Comparison of ENCODE assay signal across 17 mouse cellular contexts in the genomic region with DNA sequence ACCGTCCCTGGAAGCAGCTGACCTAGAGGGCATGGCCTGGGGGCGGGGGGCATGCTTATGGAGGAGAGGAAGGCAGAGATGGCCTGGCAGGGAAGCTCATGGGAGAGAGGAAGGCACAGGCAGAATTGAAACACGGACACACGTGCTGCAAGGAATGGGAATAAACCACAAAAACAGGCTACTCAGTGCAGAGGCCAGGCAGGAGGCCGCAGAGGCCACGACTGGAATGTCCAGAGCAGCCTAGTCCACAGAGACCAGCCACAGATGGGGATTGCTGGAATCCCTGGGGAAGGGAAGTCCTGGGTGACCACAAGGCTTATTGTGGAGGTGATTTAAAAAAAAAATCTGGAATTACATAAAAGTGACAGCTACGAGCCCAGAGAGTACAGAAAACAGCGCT. TPM values are rescaled to one million over a fixed set of nuclear protein-coding genes. Genes with fewer than 3 reads are reported as not detected.
DNase-seq lines count a peak whose midpoint lies in the region; ATAC-seq and TF ChIP-seq lines count a peak whose summit lies in the region.
"Had no signal": no experiment of that assay in that cellular context is flagged by ENCODE, and none has a peak within 500 bp of the region (broad histone marks: within the 10 kb centered on the region; RNA-seq: fewer than 3 reads in every experiment).

No protein-coding gene starts in this region.

- 85% methylated on average over 8 of the region's 8 CpGs for WGBS in neural tube, embryonic 15.5 days

- H3K27ac ChIP-seq in gastrocnemius, adult 2 months, result peak overlapping the region; percentile 38
- H3K27ac ChIP-seq in neural tube, embryonic 15.5 days (replicated peaks), result no peak overlapping the region
- H3K27ac ChIP-seq: embryonic facial prominence, embryonic 10.5 days; forebrain, embryonic 13.5 days; heart, embryonic 15.5 days; neural tube, embryonic 12.5 days had no signal

- intact Hi-C loops in gastrocnemius, adult 2 months (cut with DNase I), result no loop called here

- peak; percentile 44 for DNase-seq in gastrocnemius, adult 2 months
- DNase-seq in gastrocnemius, postnatal 4 days (ENCODE audit: low spot score in 2 of 2), result no peak
- DNase-seq in kidney, adult 8-10 months, result peak; percentile 27 to 34
- no peak for DNase-seq in kidney, postnatal 4 days
- DNase-seq in neural tube, embryonic 10.5 days (ENCODE audit: extremely low spot score, low spot score), result no peak
- DNase-seq in urinary bladder, postnatal 36 days (ENCODE audit: low spot score in 2 of 2), result no peak
- no peak for DNase-seq in urinary bladder, postnatal 10 days (ENCODE audit: low spot score)
- DNase-seq: cerebellum, adult 8-10 months; gastrocnemius, postnatal 14 days; liver, postnatal 0 days; lung, postnatal 10 days; thymus, postnatal 25 days had no signal

- H3K4me1 ChIP-seq in neural tube, embryonic 15.5 days, result peaks cover 59% of the 10 kb centered on the region

- H3K9me3 ChIP-seq in neural tube, embryonic 15.5 days (replicated peaks), result no peaks in the 10 kb centered on the region
- H3K9me3 ChIP-seq: embryonic facial prominence, embryonic 10.5 days; forebrain, embryonic 13.5 days; heart, embryonic 15.5 days; neural tube, embryonic 12.5 days had no signal

- TF ChIP-seq CTCF in gastrocnemius, adult 2 months (IDR thresholded peaks at IDR 0.05), result no peak

- H3K4me3 ChIP-seq in gastrocnemius, adult 2 months, result no peak overlapping the region
- H3K4me3 ChIP-seq in neural tube, embryonic 15.5 days (replicated peaks), result no peak overlapping the region

- H3K4me2 ChIP-seq in neural tube, embryonic 15.5 days, result peak overlapping the region; percentile 72

- no peak overlapping the region; the same call in 1 of the 2 replicates for H3K9ac ChIP-seq in neural tube, embryonic 15.5 days (replicated peaks)
- H3K9ac ChIP-seq: forebrain, embryonic 13.5 days; heart, embryonic 15.5 days; liver, postnatal 0 days had no signal

- no peaks in the 10 kb centered on the region for H3K27me3 ChIP-seq in neural tube, embryonic 15.5 days (replicated peaks)

- ATAC-seq in neural tube, embryonic 15.5 days (ENCODE audit: low FRiP score), result no peak
- ATAC-seq: forebrain, embryonic 13.5 days; liver, postnatal 0 days had no signal

- H3K36me3 ChIP-seq in neural tube, embryonic 15.5 days, result no peaks in the 10 kb centered on the region
- H3K36me3 ChIP-seq: embryonic facial prominence, embryonic 10.5 days; heart, embryonic 15.5 days; neural tube, embryonic 12.5 days had no signal

RNA-seq across cellular contexts. Expression of gene Aatk, which starts 2.1 kb away (rescaled TPM):
- total RNA-seq in gastrocnemius, adult 2 months (2021), result 1 to 10 TPM; 2.8 to 2.9 TPM
- total RNA-seq in gastrocnemius, postnatal 4 days (2021), result 10 to 100 TPM; 25.9 to 29.2 TPM
- polyA plus RNA-seq in neural tube, embryonic 15.5 days (2015; fragmentation: Nextera tagmentation; extraction: Ambion mirVana), result 38.2 and 46.2 TPM in 2 replicates

RNA-seq across cellular contexts. Expression of gene Cep131, which starts 37.6 kb away (rescaled TPM):
- total RNA-seq in gastrocnemius, adult 2 months (2021), result 1 to 10 TPM; 5.3 to 9.5 TPM
- 10 to 100 TPM; 22.5 to 24.4 TPM for total RNA-seq in gastrocnemius, postnatal 4 days (2021)
- 26.0 and 27.2 TPM in 2 replicates for polyA plus RNA-seq in neural tube, embryonic 15.5 days (2015; fragmentation: Nextera tagmentation; extraction: Ambion mirVana)

RNA-seq across cellular contexts. Expression of gene Tepsin, which starts 49.5 kb away (rescaled TPM):
- 1 to 10 TPM; 4.5 to 5.5 TPM for total RNA-seq in gastrocnemius, adult 2 months (2021)
- total RNA-seq in gastrocnemius, postnatal 4 days (2021), result 1 to 10 TPM; 8.7 to 9.6 TPM
- polyA plus RNA-seq in neural tube, embryonic 15.5 days (2015; fragmentation: Nextera tagmentation; extraction: Ambion mirVana), result 22.3 and 23.9 TPM in 2 replicates

RNA-seq across cellular contexts. Expression of gene Ndufaf8, which starts 49.7 kb away (rescaled TPM):
- total RNA-seq in gastrocnemius, adult 2 months (2021), result 10 to 100 TPM; 38.3 to 43.3 TPM
- total RNA-seq in gastrocnemius, postnatal 4 days (2021), result 10 to 100 TPM; 44.2 to 44.3 TPM
- 49.4 and 64.3 TPM in 2 replicates for polyA plus RNA-seq in neural tube, embryonic 15.5 days (2015; fragmentation: Nextera tagmentation; extraction: Ambion mirVana)

Comparison
In these comparisons a context has a peak if more than half of its experiments do, and no peak if none do; other contexts are left out.
1. DNase-seq: peak in gastrocnemius, adult 2 months (single experiment) and kidney, adult 8-10 months (2 of 2); none in gastrocnemius, postnatal 4 days (0 of 2), kidney, postnatal 4 days (0 of 2), neural tube, embryonic 10.5 days (single experiment), urinary bladder, postnatal 36 days (0 of 2) and urinary bladder, postnatal 10 days (single experiment).
2. RNA of gene Aatk, which starts 2.1 kb away (total RNA-seq): 25.9 to 29.2 TPM in gastrocnemius, postnatal 4 days; 2.8 to 2.9 TPM in gastrocnemius, adult 2 months; every median in the first group is over 4 times any median in the second.